In genomic region chr4:40680250-40680860, GRCm38 (mm10) we compare ENCODE assay signal across 9 mouse cellular contexts. TPM values are rescaled to one million over a fixed set of nuclear protein-coding genes. Genes with fewer than 3 reads are reported as not detected.
DNase-seq lines count a peak whose midpoint lies in the region; ATAC-seq lines count a peak whose summit lies in the region.
"Had no signal": no experiment of that assay in that cellular context is flagged by ENCODE, and none has a peak within 500 bp of the region (broad histone marks: within the 10 kb centered on the region; RNA-seq: fewer than 3 reads in every experiment).

No protein-coding gene starts in this region.

- no peaks in the 10 kb centered on the region; the same call in 1 of the 2 replicates for H3K4me1 ChIP-seq in hindbrain, embryonic 11.5 days (replicated peaks; ENCODE audit: control insufficient read depth, insufficient read depth, low read length)
- H3K4me1 ChIP-seq in hindbrain, embryonic 12.5 days, result peaks cover 7% of the 10 kb centered on the region; the same call in 1 of the 2 replicates

- H3K9me3 ChIP-seq in hindbrain, embryonic 11.5 days (ENCODE audit: control insufficient read depth, low read length), result no peaks in the 10 kb centered on the region
- H3K9me3 ChIP-seq in hindbrain, embryonic 12.5 days (replicated peaks), result no peaks in the 10 kb centered on the region
- H3K9me3 ChIP-seq: hindbrain, embryonic 15.5 days had no signal

- no peak overlapping the region for H3K27ac ChIP-seq in hindbrain, embryonic 11.5 days (ENCODE audit: low read depth, low read length)
- no peak overlapping the region for H3K27ac ChIP-seq in hindbrain, embryonic 12.5 days
- H3K27ac ChIP-seq: hindbrain, embryonic 15.5 days had no signal

- ATAC-seq in hindbrain, embryonic 11.5 days (ENCODE audit: low FRiP score), result no peak
- no peak for ATAC-seq in hindbrain, embryonic 12.5 days (ENCODE audit: low FRiP score)
- ATAC-seq in inflammation-experienced regulatory T-cells, adult 6 months, result peak; percentile 92

- H3K27me3 ChIP-seq in hindbrain, embryonic 11.5 days (ENCODE audit: control insufficient read depth, insufficient read depth, low read length), result no peaks in the 10 kb centered on the region
- no peaks in the 10 kb centered on the region for H3K27me3 ChIP-seq in hindbrain, embryonic 12.5 days
- H3K27me3 ChIP-seq: hindbrain, embryonic 15.5 days had no signal

- no peak overlapping the region for H3K4me2 ChIP-seq in hindbrain, embryonic 11.5 days (replicated peaks; ENCODE audit: low read depth, low read length)
- no peak overlapping the region for H3K4me2 ChIP-seq in hindbrain, embryonic 12.5 days (replicated peaks)
- H3K4me2 ChIP-seq: hindbrain, embryonic 15.5 days had no signal

- H3K36me3 ChIP-seq in hindbrain, embryonic 11.5 days (ENCODE audit: control insufficient read depth, insufficient read depth, low read length), result no peaks in the 10 kb centered on the region
- H3K36me3 ChIP-seq in hindbrain, embryonic 12.5 days, result peaks cover 5% of the 10 kb centered on the region

- no peak overlapping the region for H3K4me3 ChIP-seq in hindbrain, embryonic 11.5 days (ENCODE audit: low read depth, low read length)
- H3K4me3 ChIP-seq in hindbrain, embryonic 12.5 days, result no peak overlapping the region
- H3K4me3 ChIP-seq: hindbrain, embryonic 15.5 days had no signal

- H3K9ac ChIP-seq in hindbrain, embryonic 11.5 days (ENCODE audit: low read depth, low read length), result no peak overlapping the region
- H3K9ac ChIP-seq in hindbrain, embryonic 12.5 days, result no peak overlapping the region
- H3K9ac ChIP-seq: hindbrain, embryonic 15.5 days had no signal

- peak; percentile 72 for DNase-seq in hindbrain, embryonic 11.5 days (ENCODE audit: low spot score)
- peak; percentile 87 for DNase-seq in ES-CJ7 (ENCODE audit: low read depth, low spot score)
- peak; percentile 50 for DNase-seq in c-Kit-positive CD71-negative TER-119-negative erythroid progenitor cells, embryonic 14.5 days (ENCODE audit: low read depth)
- DNase-seq in lung, postnatal 4 days, result peak; percentile 34 to 38
- DNase-seq in thymus, postnatal 14 days, result peak; percentile 57
- DNase-seq in urinary bladder, adult 18-20 months (ENCODE audit: low spot score in 2 of 2), result no peak

- WGBS in hindbrain, embryonic 11.5 days, result 55% methylated on average over 5 of the region's 5 CpGs
- WGBS in hindbrain, embryonic 12.5 days, result 54% methylated on average over 5 of the region's 5 CpGs

RNA-seq across cellular contexts. Expression of gene Aptx, which starts 22.6 kb away (rescaled TPM):
- 50.4 and 51.5 TPM in 2 replicates for polyA plus RNA-seq in hindbrain, embryonic 11.5 days (2014; fragmentation: Nextera tagmentation; extraction: Ambion mirVana)
- 52.6 and 54.2 TPM in 2 replicates for polyA plus RNA-seq in hindbrain, embryonic 12.5 days (2016; fragmentation: Nextera tagmentation; extraction: Ambion mirVana)
- 10 to 100 TPM; 28.8 to 46.4 (median 43.7) TPM for polyA plus RNA-seq in inflammation-experienced regulatory T-cells, adult 6 months (2017; shearing (Covaris generic))

RNA-seq across cellular contexts. Expression of gene Dnaja1, which starts 41.6 kb away (rescaled TPM):
- 691 and 740 TPM in 2 replicates for polyA plus RNA-seq in hindbrain, embryonic 11.5 days (2014; fragmentation: Nextera tagmentation; extraction: Ambion mirVana)
- 654 and 704 TPM in 2 replicates for polyA plus RNA-seq in hindbrain, embryonic 12.5 days (2016; fragmentation: Nextera tagmentation; extraction: Ambion mirVana)
- 100 to 1,000 TPM; 482 to 526 (median 512) TPM for polyA plus RNA-seq in inflammation-experienced regulatory T-cells, adult 6 months (2017; shearing (Covaris generic))

Comparison
In these comparisons a context has a peak if more than half of its experiments do, and no peak if none do; other contexts are left out.
1. DNase-seq: peak in hindbrain, embryonic 11.5 days (single experiment), ES-CJ7 (single experiment), c-Kit-positive CD71-negative TER-119-negative erythroid progenitor cells, embryonic 14.5 days (single experiment), lung, postnatal 4 days (2 of 2) and thymus, postnatal 14 days (single experiment); none in urinary bladder, adult 18-20 months (0 of 2).